Mouse (Mus musculus) splenic B cell, adult 2 months (primary cell): ENCODE results near the gene Gm20388.

ENCODE experiments used
- DNase-seq: peaks from one replicate; pipeline ENCODE4 v3.0.0-alpha.2; 2011; ENCODE audit warnings: low read depth, low spot score
- H3K27me3 ChIP-seq: 2 replicates; pipeline ENCODE4 v1.6.1; 2012; ENCODE audit warnings: mild to moderate bottlenecking, low read length, moderate library complexity, mixed read lengths; ENCODE audit not compliant: control insufficient read depth, poor library complexity, insufficient read depth, severe bottlenecking
- H3K36me3 ChIP-seq: 2 replicates; pipeline ENCODE4 v1.6.1; 2012; ENCODE audit warnings: mild to moderate bottlenecking, low read length, moderate library complexity, mixed read lengths; ENCODE audit not compliant: control insufficient read depth, poor library complexity, insufficient read depth, severe bottlenecking

Gm20388 gene

DNA sequence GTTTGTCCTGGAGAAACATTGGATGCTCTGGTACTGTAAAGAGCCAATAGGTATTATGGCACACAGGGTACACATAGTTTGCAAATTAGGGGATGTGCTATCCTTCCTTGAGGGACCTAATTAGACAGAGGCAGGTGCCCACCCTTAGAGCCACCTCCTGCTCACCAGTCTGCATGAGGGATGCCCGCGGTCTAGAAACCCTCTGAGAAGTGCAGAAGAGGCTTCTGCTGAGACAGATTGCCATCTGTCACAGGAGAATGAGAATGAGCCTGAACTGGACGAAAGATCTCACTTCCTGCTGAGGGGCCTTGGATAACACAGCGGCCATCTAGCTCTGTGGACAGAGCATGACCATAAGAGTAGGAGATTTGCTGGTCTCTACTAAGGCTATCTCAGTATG lies 3002.2 kb downstream of the Gm20388 start:
- peaks cover 7% of the 10 kb centered on the region for H3K36me3 ChIP-seq
- no peak for DNase-seq
- no peaks in the 10 kb centered on the region for H3K27me3 ChIP-seq

DNA sequence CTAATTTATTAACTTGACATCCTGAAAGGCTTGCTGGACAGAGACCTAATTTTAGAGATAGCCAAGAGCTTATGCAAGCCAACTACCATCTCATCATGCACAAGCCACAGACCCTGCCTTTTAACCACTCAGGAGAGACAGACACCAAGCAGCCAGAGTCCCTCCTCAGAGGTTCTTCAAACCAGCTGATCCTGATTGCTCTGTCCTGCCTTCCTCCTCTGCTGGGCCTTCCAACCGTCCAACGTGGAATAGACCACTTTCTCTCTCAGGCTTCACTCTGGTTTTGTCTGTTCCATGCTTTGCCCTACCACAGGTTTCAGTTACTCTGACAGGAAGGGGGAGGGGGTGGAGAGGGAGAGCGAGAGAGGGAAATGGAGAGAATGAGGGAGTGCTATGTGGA lies 3006.1 kb downstream of the Gm20388 start:
- Histone ChIP-seq H3K36me3 (peaks cover 9% of the 10 kb centered on the region), H3K27me3 (no peaks in the 10 kb centered on the region)
- DNase-seq = no peak

DNA sequence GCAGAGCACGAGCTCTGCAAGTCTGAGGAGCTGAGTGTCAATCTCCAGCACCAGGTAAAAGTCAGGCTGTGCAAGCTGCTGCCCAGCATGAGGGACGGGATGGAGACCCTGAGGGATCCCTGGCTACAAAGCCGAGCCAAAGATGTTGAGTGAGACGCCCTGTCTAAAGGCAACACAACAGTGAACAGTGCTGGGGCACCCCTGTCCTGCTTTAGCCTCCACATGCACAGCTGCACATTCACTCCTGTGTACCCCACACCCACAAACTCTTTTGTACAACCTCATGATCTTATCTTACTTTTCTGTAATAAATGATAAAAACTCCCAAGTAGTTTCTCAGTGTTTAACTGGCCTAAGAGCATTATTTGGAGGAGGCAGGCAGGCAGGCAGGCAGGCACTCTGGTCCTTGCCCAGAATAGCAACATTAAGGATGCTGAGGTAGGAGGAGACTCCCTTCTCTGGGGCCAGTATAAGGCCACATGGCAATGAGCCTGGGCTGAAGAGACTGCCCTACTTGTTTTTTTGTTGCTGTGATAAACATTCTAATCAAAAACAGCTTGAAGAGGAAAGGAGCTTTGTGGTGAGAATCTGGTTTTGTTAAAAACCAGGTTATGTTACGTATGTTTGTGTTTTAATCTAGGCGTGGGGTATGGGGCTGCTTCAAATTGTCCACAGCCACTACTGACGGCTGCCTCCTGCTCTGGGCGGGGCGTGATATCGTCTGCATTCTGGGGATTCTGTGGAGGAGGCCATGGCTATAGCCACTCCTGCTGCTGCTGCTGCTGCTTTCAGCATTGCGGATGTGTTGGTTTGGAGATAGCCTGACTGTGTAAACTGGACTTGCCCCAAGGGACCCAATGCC lies 3007.1 kb downstream of the Gm20388 start:
- H3K36me3 ChIP-seq = peaks cover 9% of the 10 kb centered on the region; the same call in 1 of the 2 replicates
- no peaks in the 10 kb centered on the region for H3K27me3 ChIP-seq
- DNase-seq = no peak

DNA sequence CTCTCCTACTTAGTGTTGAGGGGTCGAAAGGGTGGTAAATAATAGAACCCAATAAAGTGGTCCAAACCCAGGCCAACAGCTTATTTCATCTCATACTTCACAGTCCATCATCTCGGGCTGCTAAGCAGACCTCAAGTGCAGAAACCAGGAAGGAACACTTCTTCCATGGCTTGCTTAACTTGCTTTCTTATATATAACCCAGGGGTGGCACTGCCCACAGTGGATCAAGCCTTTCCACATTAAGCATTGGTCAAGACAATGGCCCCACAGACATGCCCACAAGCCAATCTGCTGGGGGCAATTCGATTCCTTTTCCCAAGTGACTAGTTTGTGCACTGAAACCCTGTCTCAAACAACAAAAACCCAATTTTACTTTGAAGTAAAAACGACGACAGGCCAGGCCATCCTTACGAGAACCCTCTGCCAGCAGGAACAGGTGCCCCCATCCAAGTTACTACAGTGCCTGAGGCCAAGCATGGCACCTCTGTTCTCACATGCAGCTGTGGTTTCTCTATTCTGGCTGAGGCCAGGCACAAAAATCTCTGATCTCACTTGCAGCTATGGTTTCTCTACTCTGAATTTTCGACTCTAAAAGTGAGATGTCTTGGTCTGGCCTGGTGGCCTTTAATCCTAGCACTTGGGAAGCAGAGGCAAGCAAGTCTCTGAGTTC lies 3007.9 kb downstream of the Gm20388 start:
- no peak for DNase-seq
- Histone ChIP-seq H3K27me3 (no peaks in the 10 kb centered on the region), H3K36me3 (peaks cover 9% of the 10 kb centered on the region; the same call in 1 of the 2 replicates)

DNA sequence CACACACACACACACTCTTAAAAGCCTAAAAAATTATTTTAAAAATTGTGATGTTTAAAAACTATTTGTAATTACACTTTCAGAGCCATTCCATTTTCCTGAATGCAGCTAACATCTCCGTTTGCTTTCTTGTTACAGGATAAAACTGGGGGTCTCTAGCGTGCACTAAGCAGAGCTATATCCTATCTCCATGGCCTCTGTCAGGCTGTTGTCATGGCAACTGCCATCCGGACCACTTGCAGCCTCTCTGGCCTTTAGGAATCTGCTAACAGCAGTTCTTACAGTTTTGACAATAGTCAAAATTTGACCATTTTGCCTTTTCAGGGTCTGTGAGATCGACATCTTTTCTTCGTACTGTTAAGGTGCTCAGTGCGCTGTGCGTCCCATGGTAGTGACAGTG lies 3010.2 kb downstream of the Gm20388 start:
- no peak for DNase-seq
- no peaks in the 10 kb centered on the region for H3K27me3 ChIP-seq

DNA sequence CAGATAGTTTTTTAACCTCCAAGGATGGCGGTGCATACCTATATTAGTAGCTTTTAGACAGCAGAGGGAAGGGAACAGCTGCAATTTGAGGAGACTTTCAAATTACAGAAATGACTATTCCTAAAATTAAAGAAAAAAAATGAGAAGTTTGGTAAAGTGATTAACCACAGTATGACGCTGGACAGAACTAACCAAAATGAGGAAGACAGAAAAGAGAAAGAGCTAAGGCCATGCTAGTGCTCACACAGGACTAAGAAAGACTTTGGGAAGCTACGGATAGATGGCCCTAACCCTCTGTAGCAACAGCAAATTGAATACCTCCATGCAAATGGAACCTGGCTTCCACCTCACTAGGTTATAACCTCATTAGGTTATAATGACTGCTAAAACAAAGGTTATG lies 3012.3 kb downstream of the Gm20388 start:
- peak; percentile 47 for DNase-seq
- no peaks in the 10 kb centered on the region for H3K27me3 ChIP-seq
- peaks cover 6% of the 10 kb centered on the region; the same call in 1 of the 2 replicates for H3K36me3 ChIP-seq

More for the DNA sequence above, 3010.2 kb downstream of the Gm20388 start:
- peaks cover 3% of the 10 kb centered on the region; the same call in 1 of the 2 replicates for H3K36me3 ChIP-seq

DNA sequence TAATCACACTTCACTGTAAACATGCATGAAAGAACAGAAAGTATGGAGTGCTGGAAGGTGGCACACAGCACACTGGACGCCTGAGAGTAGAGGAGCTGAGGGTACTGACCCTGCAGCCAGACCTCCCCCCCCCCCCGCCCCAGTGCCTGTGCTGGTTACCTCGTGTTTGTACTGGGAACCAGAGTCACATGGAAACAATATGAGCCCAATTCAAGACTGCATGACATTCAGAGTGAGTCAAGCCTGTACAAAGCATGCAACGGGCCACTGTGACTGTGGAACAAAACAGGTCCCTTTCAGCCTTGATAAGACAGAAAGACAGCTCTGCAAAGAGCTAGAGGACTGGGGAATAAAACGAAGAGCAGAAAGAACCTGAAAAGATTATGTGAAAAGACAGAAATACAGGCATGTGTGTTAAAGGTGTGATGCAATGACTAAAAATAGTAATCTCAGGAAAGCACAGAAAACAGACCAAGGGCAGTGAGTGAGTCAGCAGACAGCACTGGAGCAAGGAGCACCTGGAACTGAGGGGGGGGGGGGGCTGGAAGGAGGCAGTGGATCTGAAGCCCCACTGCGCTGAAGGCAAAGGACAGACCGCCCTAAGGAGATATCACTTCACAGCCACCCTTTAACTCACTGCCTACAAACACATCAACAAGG lies 3012.9 kb downstream of the Gm20388 start:
- DNase-seq = no peak
- peaks cover 6% of the 10 kb centered on the region; the same call in 1 of the 2 replicates for H3K36me3 ChIP-seq
- H3K27me3 ChIP-seq = no peaks in the 10 kb centered on the region

DNA sequence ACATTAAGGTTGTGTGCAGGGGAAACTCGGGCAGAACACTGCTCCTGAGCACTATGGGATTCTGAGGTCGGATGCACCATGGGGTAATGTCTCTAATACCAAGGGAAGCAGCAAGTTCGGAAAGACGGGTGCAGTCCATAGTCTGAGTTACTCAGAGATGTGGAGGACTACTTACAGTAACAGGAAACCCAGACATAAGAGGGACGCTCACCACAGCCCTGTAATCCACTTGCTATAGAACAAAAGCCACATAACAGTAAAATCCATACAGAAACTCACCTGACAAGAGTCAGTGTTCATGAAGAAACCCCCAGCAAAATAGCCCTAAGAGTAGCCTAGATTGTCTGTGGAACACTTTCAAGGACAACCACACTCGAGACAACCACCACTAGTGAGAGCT lies 3013.4 kb downstream of the Gm20388 start:
- no peak for DNase-seq
- H3K27me3 ChIP-seq = no peaks in the 10 kb centered on the region
- H3K36me3 ChIP-seq = peaks cover 6% of the 10 kb centered on the region; the same call in 1 of the 2 replicates

DNA sequence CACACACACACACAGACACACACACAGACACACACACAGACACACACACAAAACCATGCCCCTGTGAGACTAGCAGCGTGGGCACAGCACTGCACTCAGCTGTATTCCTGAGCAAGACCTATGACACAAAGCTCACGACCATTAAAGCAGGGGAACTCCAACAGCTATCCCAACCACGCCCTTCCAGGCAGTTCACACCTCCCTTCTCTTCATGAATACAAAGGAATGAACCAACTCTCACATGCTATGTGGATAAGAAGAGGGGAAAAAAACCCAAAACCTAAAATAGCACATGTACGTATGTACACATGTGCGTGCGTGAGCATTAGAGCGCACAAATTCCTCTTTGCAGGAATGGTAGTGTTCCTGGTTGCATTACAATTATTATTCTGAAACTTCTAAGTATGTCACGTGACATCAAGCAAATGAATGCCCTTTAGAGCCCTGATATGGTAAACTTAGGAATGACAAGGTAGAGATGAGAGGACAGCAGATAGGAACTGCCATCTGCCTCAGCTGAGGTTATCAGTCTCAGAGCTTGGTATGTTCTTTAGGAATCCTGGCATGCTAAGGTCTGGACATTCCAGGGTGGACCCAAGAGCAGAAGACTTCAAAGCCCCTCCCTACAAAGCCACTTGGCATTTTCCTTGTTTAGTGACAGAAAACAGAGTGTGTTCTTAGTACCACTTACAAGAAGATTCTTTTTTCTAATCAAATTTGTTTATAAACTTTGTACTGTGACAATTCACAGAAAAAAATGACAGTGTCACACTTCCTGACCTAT lies 3015.5 kb downstream of the Gm20388 start:
- no peaks in the 10 kb centered on the region for H3K27me3 ChIP-seq
- H3K36me3 ChIP-seq = peaks cover 3% of the 10 kb centered on the region; the same call in 1 of the 2 replicates
- no peak for DNase-seq

DNA sequence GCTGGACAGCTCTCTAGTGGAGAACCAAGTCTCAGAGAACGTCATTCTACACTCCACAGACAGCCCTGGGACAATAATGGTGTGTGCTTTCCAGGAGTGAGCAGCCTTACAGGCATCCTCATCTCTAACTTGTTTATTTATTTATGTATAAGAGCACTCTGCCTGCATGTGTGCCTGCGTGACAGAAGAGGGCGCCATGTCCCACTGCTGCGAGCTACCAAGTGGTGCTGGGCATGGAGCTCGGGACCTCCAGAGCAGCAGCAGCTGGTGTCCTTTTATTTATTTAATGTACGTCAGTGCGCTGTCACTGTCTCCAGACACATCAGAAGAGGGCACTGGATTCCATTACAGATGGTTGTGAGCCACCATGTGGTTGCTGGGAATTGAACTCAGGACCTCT lies 3016.1 kb downstream of the Gm20388 start:
- no peaks in the 10 kb centered on the region for H3K27me3 ChIP-seq
- peak; percentile 37 for DNase-seq

DNA sequence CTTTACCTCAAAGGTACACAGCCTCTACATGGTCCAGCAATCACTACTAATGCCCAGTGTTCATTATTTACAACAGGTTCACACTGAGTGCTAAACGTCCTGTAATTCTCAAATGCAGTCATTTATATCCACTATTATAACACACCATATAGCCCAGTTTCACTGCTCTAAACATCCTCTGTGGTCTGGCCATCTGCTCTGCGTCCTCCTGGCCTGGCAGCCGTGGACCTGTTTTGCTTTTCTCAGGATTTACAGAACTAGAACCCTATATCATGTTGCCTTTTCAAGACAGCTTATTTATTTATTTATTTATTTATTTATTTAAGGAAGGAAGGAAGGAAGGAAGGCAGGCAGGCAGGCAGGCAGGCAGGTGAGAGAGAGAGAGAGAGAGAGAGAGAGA lies 3017.2 kb downstream of the Gm20388 start:
- H3K27me3 ChIP-seq = no peaks in the 10 kb centered on the region
- peaks cover 3% of the 10 kb centered on the region; the same call in 1 of the 2 replicates for H3K36me3 ChIP-seq
- DNase-seq = no peak

More for the DNA sequence above, 3016.1 kb downstream of the Gm20388 start:
- H3K36me3 ChIP-seq = peaks cover 3% of the 10 kb centered on the region; the same call in 1 of the 2 replicates

DNA sequence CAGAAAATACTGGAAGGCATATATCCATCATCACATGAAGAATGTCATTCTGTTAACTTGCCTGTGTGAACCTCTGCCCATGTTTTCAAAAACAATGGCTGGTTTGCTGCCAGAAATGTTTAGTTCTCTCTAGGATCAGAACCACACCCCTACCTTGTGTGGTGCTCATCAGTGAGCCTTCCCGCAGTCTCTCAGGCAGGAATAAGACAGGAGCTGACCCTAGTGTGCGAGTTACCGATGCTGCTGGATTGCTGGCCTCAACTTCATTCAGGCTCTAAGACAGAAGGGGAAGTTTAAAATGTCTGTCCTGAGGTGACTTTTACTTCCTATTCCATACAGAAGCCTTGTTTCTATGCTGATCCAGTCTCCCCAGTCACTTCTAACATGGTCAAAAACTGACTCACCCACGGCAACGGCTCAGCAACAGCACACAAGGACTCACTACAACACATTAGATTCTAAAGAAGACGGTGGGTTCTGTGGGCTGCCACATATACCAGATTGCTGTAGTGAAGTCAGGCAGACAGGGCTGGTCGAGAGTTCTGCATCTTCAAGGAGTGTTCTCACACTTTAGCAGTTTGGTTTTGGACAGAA lies 3018.1 kb downstream of the Gm20388 start:
- H3K27me3 ChIP-seq = no peaks in the 10 kb centered on the region
- peaks cover 2% of the 10 kb centered on the region; the same call in 1 of the 2 replicates for H3K36me3 ChIP-seq
- DNase-seq = peak; percentile 55

DNA sequence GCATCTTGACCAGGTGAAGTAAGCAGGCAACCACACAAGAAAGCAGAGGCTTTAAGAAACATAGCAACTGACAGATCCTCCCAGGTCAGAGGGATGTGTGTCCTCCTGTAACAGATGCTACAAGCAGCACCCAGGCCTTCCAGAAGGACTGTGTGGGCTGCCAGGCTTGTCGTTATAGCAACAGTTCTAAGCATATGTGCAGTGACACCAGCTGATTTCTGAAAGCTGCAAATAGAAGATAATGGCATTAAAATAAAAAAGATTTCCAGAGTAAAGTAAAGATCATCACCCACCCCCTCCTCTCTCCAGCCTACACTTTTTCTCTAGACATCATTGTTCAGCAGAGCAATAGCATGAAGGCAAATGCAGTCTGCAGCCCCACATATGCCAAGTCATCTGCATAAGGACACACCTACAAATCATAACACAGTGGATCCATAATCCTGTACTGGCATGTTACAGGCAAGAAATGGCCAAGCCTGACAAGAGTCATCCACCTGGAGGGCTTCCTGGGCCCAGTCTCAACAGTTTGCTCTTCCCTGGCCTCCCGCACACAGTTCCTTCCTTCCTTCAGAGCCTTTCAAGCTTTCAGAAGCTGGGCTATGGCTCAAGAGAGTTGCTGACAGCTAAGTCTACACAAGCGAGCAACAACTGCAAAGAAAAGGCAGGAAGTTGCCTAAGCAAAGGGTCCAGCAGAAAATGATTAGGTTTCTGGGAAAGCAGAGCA lies 3021.4 kb downstream of the Gm20388 start:
- Histone ChIP-seq H3K27me3 (no peaks in the 10 kb centered on the region), H3K36me3 (peaks cover under 1% of the 10 kb centered on the region; the same call in 1 of the 2 replicates)
- no peak for DNase-seq
